Mouse (Mus musculus): Measurements from ENCODE around the gene Asic2. TPM values are rescaled to one million over a fixed set of nuclear protein-coding genes. Genes with fewer than 3 reads are reported as not detected.

Gene Asic2
- polyA plus RNA-seq, 1 experiment from 2014 or later: 0.65 TPM

DNA sequence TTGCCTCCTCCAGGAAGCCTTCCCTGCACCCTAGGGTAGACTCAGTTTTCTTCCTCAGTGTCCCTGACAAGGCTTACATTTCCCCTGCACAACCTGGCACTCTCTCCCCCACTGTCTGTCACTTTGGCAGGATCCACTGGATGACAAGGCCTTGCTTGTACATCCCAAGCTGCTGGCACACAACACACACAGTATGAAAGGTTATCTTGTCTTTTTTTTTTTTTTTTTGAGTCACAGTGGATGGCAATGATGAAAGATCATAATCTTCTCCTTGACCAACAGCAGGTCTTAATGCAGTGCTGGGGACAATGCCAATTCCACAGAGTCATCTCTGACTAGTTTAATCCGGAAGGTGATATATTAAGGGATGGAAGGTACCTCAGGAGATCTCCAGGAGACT is 30.7 kb downstream of the Asic2 start:
- H3K27me3 ChIP-seq (replicated peaks; ENCODE audit: control insufficient read depth, insufficient read depth, low read length): no peaks in the 10 kb centered on the region
- ATAC-seq (ENCODE audit: low read depth) (no peak), DNase-seq (ENCODE audit: low spot score) (no peak)
- no peaks in the 10 kb centered on the region for H3K4me1 ChIP-seq (ENCODE audit: control insufficient read depth, insufficient read depth, low read length)
- no peak overlapping the region for H3K9ac ChIP-seq (ENCODE audit: low read depth, low read length)
- H3K4me2 ChIP-seq (ENCODE audit: low read depth, low read length): no peak overlapping the region
- H3K9me3 ChIP-seq (ENCODE audit: control insufficient read depth, low read length): no peaks in the 10 kb centered on the region
- H3K4me3 ChIP-seq (ENCODE audit: low read depth, low read length): no peak overlapping the region
- WGBS: 85% methylated on average over 1 of the region's 1 CpGs
- no peaks in the 10 kb centered on the region for H3K36me3 ChIP-seq (ENCODE audit: control insufficient read depth, insufficient read depth, low read length)
- H3K27ac ChIP-seq (replicated peaks; ENCODE audit: low read depth, low read length): no peak overlapping the region

DNA sequence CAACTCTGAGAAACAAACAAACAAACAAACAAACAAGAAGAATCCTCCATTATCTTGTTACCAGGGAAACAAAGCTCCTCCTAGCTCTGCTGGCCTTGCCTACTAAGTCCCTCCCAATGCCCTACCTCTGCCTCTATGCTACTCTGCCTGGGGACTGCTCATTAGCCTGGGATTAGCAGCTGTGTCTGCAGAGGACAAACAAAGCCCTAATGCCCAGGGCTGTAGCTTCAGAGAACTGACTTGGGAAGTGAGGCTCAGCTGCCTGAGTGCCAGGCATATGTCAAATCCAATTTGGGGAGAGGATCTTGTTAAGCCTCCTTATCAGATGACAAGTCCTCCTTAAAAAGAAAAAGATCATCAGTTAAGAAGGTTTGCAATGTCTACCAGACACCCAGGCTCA is 41.9 kb downstream of the Asic2 start:
- peak; percentile 22 for DNase-seq (ENCODE audit: low spot score)
- ATAC-seq (ENCODE audit: low read depth): no peak

DNA sequence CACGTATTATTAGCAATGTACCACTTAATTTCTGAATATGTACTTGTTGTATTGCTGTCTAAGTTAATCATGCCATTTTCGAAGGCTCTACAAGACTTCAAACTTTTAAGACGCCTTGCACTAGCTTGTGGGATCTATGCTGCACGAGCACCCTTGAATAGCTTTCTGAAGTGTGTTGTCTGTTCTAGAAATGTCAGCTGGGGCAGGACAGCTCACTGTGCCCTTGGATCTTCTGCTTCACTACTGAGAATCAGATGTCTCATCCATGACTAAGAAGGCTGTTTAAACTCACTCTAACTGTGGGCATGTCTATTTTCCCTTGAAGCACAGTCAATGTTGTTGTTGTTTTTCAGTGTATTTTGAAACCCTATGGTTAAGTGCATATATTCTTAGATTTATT is 44.6 kb downstream of the Asic2 start:
- DNase-seq (ENCODE audit: low spot score): no peak
- no peak for ATAC-seq (ENCODE audit: low read depth)
- Histone ChIP-seq H3K9ac (ENCODE audit: low read depth, low read length) (no peak overlapping the region), H3K36me3 (ENCODE audit: control insufficient read depth, insufficient read depth, low read length) (no peaks in the 10 kb centered on the region), H3K27ac (replicated peaks; ENCODE audit: low read depth, low read length) (no peak overlapping the region), H3K4me1 (ENCODE audit: control insufficient read depth, insufficient read depth, low read length) (no peaks in the 10 kb centered on the region), H3K27me3 (replicated peaks; ENCODE audit: control insufficient read depth, insufficient read depth, low read length) (no peaks in the 10 kb centered on the region), H3K4me3 (ENCODE audit: low read depth, low read length) (no peak overlapping the region), H3K4me2 (ENCODE audit: low read depth, low read length) (no peak overlapping the region), H3K9me3 (ENCODE audit: control insufficient read depth, low read length) (no peaks in the 10 kb centered on the region)
- 79% methylated on average over 4 of the region's 4 CpGs for WGBS

More for the DNA sequence above, 41.9 kb downstream of the Asic2 start:
- no peaks in the 10 kb centered on the region for H3K9me3 ChIP-seq (ENCODE audit: control insufficient read depth, low read length)
- no peak overlapping the region for H3K4me3 ChIP-seq (ENCODE audit: low read depth, low read length)
- H3K4me1 ChIP-seq (ENCODE audit: control insufficient read depth, insufficient read depth, low read length): no peaks in the 10 kb centered on the region
- no peaks in the 10 kb centered on the region for H3K36me3 ChIP-seq (ENCODE audit: control insufficient read depth, insufficient read depth, low read length)
- no peaks in the 10 kb centered on the region for H3K27me3 ChIP-seq (replicated peaks; ENCODE audit: control insufficient read depth, insufficient read depth, low read length)
- no peak overlapping the region for H3K27ac ChIP-seq (replicated peaks; ENCODE audit: low read depth, low read length)
- no peak overlapping the region for H3K9ac ChIP-seq (ENCODE audit: low read depth, low read length)
- no peak overlapping the region for H3K4me2 ChIP-seq (ENCODE audit: low read depth, low read length)

DNA sequence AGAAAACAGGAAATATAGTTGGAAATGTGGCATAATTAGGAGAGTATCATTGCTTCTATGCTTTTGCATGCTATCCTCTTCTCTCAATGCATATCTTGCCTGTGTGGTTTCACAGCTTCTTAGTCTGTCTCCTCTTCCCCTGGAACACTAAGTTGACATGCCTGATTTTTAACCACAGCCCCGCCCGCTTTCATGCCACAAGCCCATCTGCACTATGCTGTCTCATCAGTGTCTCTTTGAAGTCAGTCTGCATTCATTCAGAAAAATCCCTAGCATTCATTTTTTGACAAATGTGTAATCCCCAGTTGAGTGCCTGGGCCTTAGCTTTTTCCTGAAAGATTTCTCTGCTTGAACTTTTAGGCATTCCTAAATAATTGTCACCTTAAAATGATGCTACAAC is 45.2 kb downstream of the Asic2 start:
- Histone ChIP-seq H3K4me1 (ENCODE audit: control insufficient read depth, insufficient read depth, low read length) (no peaks in the 10 kb centered on the region), H3K9ac (ENCODE audit: low read depth, low read length) (no peak overlapping the region), H3K27ac (replicated peaks; ENCODE audit: low read depth, low read length) (no peak overlapping the region), H3K4me3 (ENCODE audit: low read depth, low read length) (no peak overlapping the region), H3K9me3 (ENCODE audit: control insufficient read depth, low read length) (no peaks in the 10 kb centered on the region), H3K27me3 (replicated peaks; ENCODE audit: control insufficient read depth, insufficient read depth, low read length) (no peaks in the 10 kb centered on the region), H3K4me2 (ENCODE audit: low read depth, low read length) (no peak overlapping the region), H3K36me3 (ENCODE audit: control insufficient read depth, insufficient read depth, low read length) (no peaks in the 10 kb centered on the region)
- DNase-seq (ENCODE audit: low spot score) (peak; percentile 35), ATAC-seq (ENCODE audit: low read depth) (no peak)
- WGBS: 71% methylated on average over 2 of the region's 2 CpGs

DNA sequence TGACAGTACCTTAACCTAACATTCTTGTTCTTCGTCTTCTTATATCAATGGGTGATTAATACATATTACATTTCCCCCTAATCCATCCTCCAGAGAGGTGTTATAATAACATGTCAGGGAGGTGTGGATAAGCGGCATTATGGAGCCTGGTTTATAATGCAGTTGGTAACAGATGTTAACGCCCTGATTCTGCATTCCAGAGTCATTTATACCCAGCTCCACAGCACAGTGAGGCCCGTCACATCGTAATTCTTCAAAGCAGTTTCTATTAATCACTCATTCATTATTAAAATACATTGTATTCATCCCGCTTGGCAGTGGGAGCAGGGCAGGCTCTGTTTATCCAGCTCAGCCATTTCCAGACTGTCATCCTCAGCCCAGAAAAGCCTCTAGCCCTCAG is 52.8 kb downstream of the Asic2 start:
- Histone ChIP-seq H3K4me3 (ENCODE audit: low read depth, low read length) (no peak overlapping the region), H3K27me3 (replicated peaks; ENCODE audit: control insufficient read depth, insufficient read depth, low read length) (no peaks in the 10 kb centered on the region), H3K36me3 (ENCODE audit: control insufficient read depth, insufficient read depth, low read length) (no peaks in the 10 kb centered on the region), H3K9me3 (ENCODE audit: control insufficient read depth, low read length) (no peaks in the 10 kb centered on the region), H3K9ac (ENCODE audit: low read depth, low read length) (no peak overlapping the region), H3K27ac (replicated peaks; ENCODE audit: low read depth, low read length) (no peak overlapping the region), H3K4me1 (ENCODE audit: control insufficient read depth, insufficient read depth, low read length) (no peaks in the 10 kb centered on the region), H3K4me2 (ENCODE audit: low read depth, low read length) (no peak overlapping the region)
- DNase-seq (ENCODE audit: low spot score) (no peak), ATAC-seq (ENCODE audit: low read depth) (no peak)
- WGBS: 52% methylated on average over 6 of the region's 6 CpGs

DNA sequence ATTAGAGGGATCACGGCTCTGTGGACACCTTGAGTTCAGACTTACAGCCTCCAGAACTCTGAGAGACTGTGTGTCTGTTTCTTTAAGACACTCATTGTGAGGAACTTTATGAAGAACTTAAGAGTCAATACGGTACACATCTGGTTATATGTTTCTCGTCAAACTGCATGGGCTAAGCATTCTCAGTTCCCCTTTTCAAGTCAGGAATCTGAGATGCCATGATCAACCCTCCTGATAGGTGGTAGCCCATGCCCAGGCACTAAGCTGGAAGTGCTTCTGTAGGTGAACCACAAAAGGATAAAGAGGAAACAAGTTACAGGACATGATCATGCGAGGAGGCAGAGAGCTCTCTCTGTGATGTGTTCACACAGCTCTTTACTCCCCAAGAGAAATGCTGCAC is 55.2 kb downstream of the Asic2 start:
- H3K4me2 ChIP-seq (ENCODE audit: low read depth, low read length): no peak overlapping the region
- 59% methylated on average over 4 of the region's 4 CpGs for WGBS
- H3K4me3 ChIP-seq (ENCODE audit: low read depth, low read length): no peak overlapping the region
- H3K27ac ChIP-seq (replicated peaks; ENCODE audit: low read depth, low read length): no peak overlapping the region
- no peaks in the 10 kb centered on the region for H3K27me3 ChIP-seq (replicated peaks; ENCODE audit: control insufficient read depth, insufficient read depth, low read length)
- ATAC-seq (ENCODE audit: low read depth) (no peak), DNase-seq (ENCODE audit: low spot score) (no peak)
- H3K9me3 ChIP-seq (ENCODE audit: control insufficient read depth, low read length): no peaks in the 10 kb centered on the region
- no peak overlapping the region for H3K9ac ChIP-seq (ENCODE audit: low read depth, low read length)
- H3K36me3 ChIP-seq (ENCODE audit: control insufficient read depth, insufficient read depth, low read length): no peaks in the 10 kb centered on the region
- H3K4me1 ChIP-seq (ENCODE audit: control insufficient read depth, insufficient read depth, low read length): no peaks in the 10 kb centered on the region

DNA sequence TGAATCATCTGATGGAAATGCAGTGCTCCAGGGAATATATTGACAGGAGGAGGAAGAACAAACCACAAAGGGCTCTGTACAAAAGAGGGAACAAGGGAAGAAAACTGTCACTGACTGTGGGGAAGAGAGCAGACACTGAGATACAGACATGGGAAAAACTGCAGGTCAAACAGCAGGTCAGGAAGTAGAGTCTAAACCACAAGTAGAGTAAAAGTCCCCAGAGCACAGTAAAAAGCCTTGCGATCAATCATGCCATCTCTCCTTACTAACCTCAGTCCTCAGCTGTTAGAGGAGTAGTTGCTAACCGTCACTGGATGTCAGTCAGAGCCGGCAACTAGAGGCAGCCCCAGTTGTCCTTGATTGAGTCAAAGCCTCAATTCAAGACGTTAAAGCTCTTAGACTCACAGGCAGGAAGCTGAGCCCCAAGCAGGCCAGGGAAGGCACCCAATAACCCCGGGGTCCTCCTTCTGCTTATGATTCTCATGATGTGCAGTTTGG is 58.8 kb downstream of the Asic2 start:
- Histone ChIP-seq H3K4me1 (ENCODE audit: control insufficient read depth, insufficient read depth, low read length) (no peaks in the 10 kb centered on the region), H3K4me3 (ENCODE audit: low read depth, low read length) (no peak overlapping the region), H3K36me3 (ENCODE audit: control insufficient read depth, insufficient read depth, low read length) (no peaks in the 10 kb centered on the region), H3K9me3 (ENCODE audit: control insufficient read depth, low read length) (no peaks in the 10 kb centered on the region), H3K27me3 (replicated peaks; ENCODE audit: control insufficient read depth, insufficient read depth, low read length) (no peaks in the 10 kb centered on the region), H3K27ac (replicated peaks; ENCODE audit: low read depth, low read length) (no peak overlapping the region), H3K9ac (ENCODE audit: low read depth, low read length) (no peak overlapping the region), H3K4me2 (ENCODE audit: low read depth, low read length) (no peak overlapping the region)
- ATAC-seq (ENCODE audit: low read depth) (no peak), DNase-seq (ENCODE audit: low spot score) (no peak)
- WGBS: 63% methylated on average over 5 of the region's 5 CpGs

DNA sequence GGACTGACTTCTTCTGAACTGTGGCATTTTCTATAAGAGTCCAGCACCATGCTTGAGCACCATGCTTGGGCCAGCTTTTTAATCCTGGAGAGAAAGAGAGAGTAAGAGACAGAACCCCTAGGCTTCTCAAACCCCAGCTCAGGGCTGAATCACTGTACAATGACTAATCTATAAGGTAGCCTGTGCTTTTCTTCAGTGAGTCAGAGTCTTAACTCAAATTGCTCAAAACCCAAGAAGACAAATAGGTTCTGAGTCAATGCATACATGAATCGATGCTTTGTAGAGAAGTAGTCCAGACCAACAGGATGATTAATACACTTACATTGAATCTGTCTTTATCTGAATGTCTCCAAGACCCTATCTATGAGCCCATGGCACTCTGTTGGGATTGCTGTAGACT is 59.5 kb downstream of the Asic2 start:
- no peak overlapping the region for H3K9ac ChIP-seq (ENCODE audit: low read depth, low read length)
- no peak overlapping the region for H3K27ac ChIP-seq (replicated peaks; ENCODE audit: low read depth, low read length)
- 85% methylated on average over 1 of the region's 1 CpGs for WGBS
- no peaks in the 10 kb centered on the region for H3K36me3 ChIP-seq (ENCODE audit: control insufficient read depth, insufficient read depth, low read length)
- no peak overlapping the region for H3K4me3 ChIP-seq (ENCODE audit: low read depth, low read length)
- 0 out of 2 replicates have a peak, but pooled peaks cover 5% of the 10 kb centered on the region for H3K27me3 ChIP-seq (replicated peaks; ENCODE audit: control insufficient read depth, insufficient read depth, low read length)
- ATAC-seq (ENCODE audit: low read depth) (no peak), DNase-seq (ENCODE audit: low spot score) (no peak)
- H3K9me3 ChIP-seq (ENCODE audit: control insufficient read depth, low read length): no peaks in the 10 kb centered on the region
- no peak overlapping the region for H3K4me2 ChIP-seq (ENCODE audit: low read depth, low read length)
- no peaks in the 10 kb centered on the region for H3K4me1 ChIP-seq (ENCODE audit: control insufficient read depth, insufficient read depth, low read length)

DNA sequence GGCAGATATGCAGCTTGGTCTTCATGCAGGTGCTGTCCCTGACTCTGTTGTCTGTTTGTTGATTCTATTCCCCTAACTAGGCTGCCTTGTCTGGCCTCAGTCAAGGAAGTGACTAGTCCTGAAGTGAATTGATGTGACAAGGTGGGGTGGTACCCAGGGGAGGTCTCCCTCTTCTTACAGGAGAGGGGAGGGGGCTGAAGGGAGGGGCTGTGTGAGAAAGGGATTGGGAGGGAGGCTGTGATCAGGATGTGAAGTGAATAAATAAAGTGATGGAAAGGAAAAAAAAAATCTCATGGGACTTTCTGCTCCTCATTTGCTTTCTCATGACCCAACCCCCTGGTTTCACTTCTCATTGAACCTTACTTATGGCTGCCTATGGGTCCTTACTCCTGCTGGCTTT is 65.9 kb downstream of the Asic2 start:
- DNase-seq (ENCODE audit: low spot score) (no peak), ATAC-seq (ENCODE audit: low read depth) (no peak)
- no peaks in the 10 kb centered on the region for H3K9me3 ChIP-seq (ENCODE audit: control insufficient read depth, low read length)
- no peaks in the 10 kb centered on the region for H3K36me3 ChIP-seq (ENCODE audit: control insufficient read depth, insufficient read depth, low read length)
- H3K27ac ChIP-seq (replicated peaks; ENCODE audit: low read depth, low read length): no peak overlapping the region
- no peaks in the 10 kb centered on the region for H3K4me1 ChIP-seq (ENCODE audit: control insufficient read depth, insufficient read depth, low read length)
- no peak overlapping the region for H3K9ac ChIP-seq (ENCODE audit: low read depth, low read length)
- H3K27me3 ChIP-seq (replicated peaks; ENCODE audit: control insufficient read depth, insufficient read depth, low read length): 0 out of 2 replicates have a peak, but pooled peaks cover 5% of the 10 kb centered on the region
- H3K4me3 ChIP-seq (ENCODE audit: low read depth, low read length): no peak overlapping the region
- no peak overlapping the region for H3K4me2 ChIP-seq (ENCODE audit: low read depth, low read length)

Measured in embryonic facial prominence, embryonic 14.5 days (tissue).